Mouse (Mus musculus) embryonic fibroblast, embryonic 13.5 days (primary cell): Measurements from ENCODE around the gene Lrp8.

Experiments
- CTCF ChIP-seq: IDR thresholded peaks from 2 replicates; pipeline ENCODE4 v1.5.1; 2011; ENCODE audit warnings: mild to moderate bottlenecking, control low read depth, low read length, moderate library complexity, borderline replicate concordance; ENCODE audit not compliant: insufficient read depth
- POLR2A ChIP-seq: IDR thresholded peaks from 2 replicates; pipeline ENCODE4 v1.6.1; 2011; ENCODE audit warnings: low read depth, mild to moderate bottlenecking, control low read depth, low read length, moderate library complexity

DNA sequence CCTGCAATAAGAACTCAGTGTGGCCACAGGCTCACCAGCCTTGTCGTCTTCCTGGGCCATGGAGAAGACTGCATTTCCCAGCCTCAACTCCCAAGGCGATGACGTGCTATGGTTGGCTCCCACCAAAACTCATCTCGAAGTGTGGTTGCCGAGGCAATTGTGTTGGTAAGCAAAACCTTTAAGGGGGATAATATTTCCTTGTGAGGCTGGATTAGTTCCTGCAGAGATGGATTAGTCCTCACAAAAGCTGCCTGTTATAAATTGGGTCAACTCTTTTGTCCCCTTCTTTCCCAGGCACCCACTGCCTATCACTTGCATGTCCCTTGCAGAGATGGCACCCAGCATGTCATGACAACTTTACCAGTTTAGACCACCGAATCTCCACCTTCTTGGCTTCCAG is 13.2 kb upstream of the Lrp8 start:
- TF ChIP-seq POLR2A (no peak), CTCF (no peak)
